Mouse (Mus musculus): Measurements from ENCODE around the gene Prcd. TPM values are rescaled to one million over a fixed set of nuclear protein-coding genes. Genes with fewer than 3 reads are reported as not detected.

Prcd gene
- polyA plus RNA-seq, 1 experiment from 2014 or later = 0.63 TPM

GRCm38 (mm10) chr11:116645446-116646110 lies 7.8 kb upstream of the Prcd start:
- Histone ChIP-seq H3K27ac (replicated peaks) (no peak overlapping the region), H3K9ac (replicated peaks) (no peak overlapping the region), H3K9me3 (no peaks in the 10 kb centered on the region), H3K4me2 (replicated peaks) (no peak overlapping the region), H3K4me1 (peaks cover 14% of the 10 kb centered on the region), H3K4me3 (no peak overlapping the region), H3K27me3 (peaks cover 40% of the 10 kb centered on the region), H3K36me3 (no peaks in the 10 kb centered on the region)
- WGBS = 72% methylated on average over 8 of the region's 8 CpGs
- ATAC-seq (ENCODE audit: low FRiP score, low read depth) = no peak

GRCm38 (mm10) chr11:116646136-116646535 lies 7.2 kb upstream of the Prcd start:
- no peak overlapping the region for H3K4me2 ChIP-seq (replicated peaks)
- no peak for ATAC-seq (ENCODE audit: low FRiP score, low read depth)
- peaks cover 44% of the 10 kb centered on the region for H3K27me3 ChIP-seq
- H3K27ac ChIP-seq (replicated peaks) = no peak overlapping the region
- H3K4me1 ChIP-seq = peaks cover 14% of the 10 kb centered on the region
- no peaks in the 10 kb centered on the region for H3K36me3 ChIP-seq
- no peak overlapping the region for H3K4me3 ChIP-seq
- WGBS = 70% methylated on average over 11 of the region's 11 CpGs
- no peak overlapping the region for H3K9ac ChIP-seq (replicated peaks)
- no peaks in the 10 kb centered on the region for H3K9me3 ChIP-seq

GRCm38 (mm10) chr11:116646771-116647170 lies 6.6 kb upstream of the Prcd start:
- no peak overlapping the region for H3K4me3 ChIP-seq
- no peak overlapping the region for H3K27ac ChIP-seq (replicated peaks)
- no peak for ATAC-seq (ENCODE audit: low FRiP score, low read depth)
- peaks cover 51% of the 10 kb centered on the region for H3K27me3 ChIP-seq
- H3K4me2 ChIP-seq (replicated peaks) = no peak overlapping the region
- no peak overlapping the region for H3K9ac ChIP-seq (replicated peaks)
- no peaks in the 10 kb centered on the region for H3K9me3 ChIP-seq
- peaks cover 14% of the 10 kb centered on the region for H3K4me1 ChIP-seq
- 87% methylated on average over 7 of the region's 7 CpGs for WGBS
- no peaks in the 10 kb centered on the region for H3K36me3 ChIP-seq

GRCm38 (mm10) chr11:116647340-116647991 lies 5.9 kb upstream of the Prcd start:
- H3K4me3 ChIP-seq = no peak overlapping the region
- no peak overlapping the region for H3K27ac ChIP-seq (replicated peaks)
- H3K4me1 ChIP-seq = peaks cover 14% of the 10 kb centered on the region
- H3K9ac ChIP-seq (replicated peaks) = no peak overlapping the region
- H3K9me3 ChIP-seq = no peaks in the 10 kb centered on the region
- no peaks in the 10 kb centered on the region for H3K36me3 ChIP-seq
- WGBS = 61% methylated on average over 10 of the region's 11 CpGs
- H3K27me3 ChIP-seq = peaks cover 57% of the 10 kb centered on the region
- ATAC-seq (ENCODE audit: low FRiP score, low read depth) = no peak
- no peak overlapping the region for H3K4me2 ChIP-seq (replicated peaks)

- Histone ChIP-seq H3K9me3 (no peaks in the 10 kb centered on the region), H3K4me3 (no peak overlapping the region), H3K27ac (replicated peaks) (no peak overlapping the region), H3K27me3 (peaks cover 62% of the 10 kb centered on the region), H3K4me2 (replicated peaks) (no peak overlapping the region), H3K9ac (replicated peaks) (no peak overlapping the region), H3K36me3 (no peaks in the 10 kb centered on the region), H3K4me1 (peaks cover 16% of the 10 kb centered on the region)
- ATAC-seq (ENCODE audit: low FRiP score, low read depth) = no peak
- 59% methylated on average over 18 of the region's 18 CpGs for WGBS
These were observed 5.0 kb upstream of the Prcd start for GRCm38 (mm10) chr11:116648213-116648921.

GRCm38 (mm10) chr11:116648976-116649375 lies 4.4 kb upstream of the Prcd start:
- WGBS = 71% methylated on average over 10 of the region's 10 CpGs
- no peak overlapping the region for H3K27ac ChIP-seq (replicated peaks)
- H3K27me3 ChIP-seq = peaks cover 69% of the 10 kb centered on the region

GRCm38 (mm10) chr11:116649711-116650337 lies 3.5 kb upstream of the Prcd start:
- no peak for ATAC-seq (ENCODE audit: low FRiP score, low read depth)
- Histone ChIP-seq H3K9me3 (no peaks in the 10 kb centered on the region), H3K4me3 (no peak overlapping the region), H3K36me3 (no peaks in the 10 kb centered on the region), H3K27me3 (peaks cover 71% of the 10 kb centered on the region), H3K9ac (replicated peaks) (no peak overlapping the region), H3K4me2 (replicated peaks) (no peak overlapping the region), H3K27ac (replicated peaks) (no peak overlapping the region), H3K4me1 (peaks cover 14% of the 10 kb centered on the region)
- WGBS = 91% methylated on average over 13 of the region's 13 CpGs

More at GRCm38 (mm10) chr11:116648976-116649375, 4.4 kb upstream of the Prcd start:
- H3K4me2 ChIP-seq (replicated peaks) = no peak overlapping the region
- no peak overlapping the region for H3K9ac ChIP-seq (replicated peaks)
- peaks cover 16% of the 10 kb centered on the region for H3K4me1 ChIP-seq
- H3K9me3 ChIP-seq = no peaks in the 10 kb centered on the region
- no peaks in the 10 kb centered on the region for H3K36me3 ChIP-seq
- no peak overlapping the region for H3K4me3 ChIP-seq
- ATAC-seq (ENCODE audit: low FRiP score, low read depth) = no peak

GRCm38 (mm10) chr11:116650811-116651210 lies 2.5 kb upstream of the Prcd start:
- Histone ChIP-seq H3K27me3 (peaks cover 74% of the 10 kb centered on the region), H3K9me3 (no peaks in the 10 kb centered on the region), H3K4me3 (no peak overlapping the region), H3K36me3 (no peaks in the 10 kb centered on the region), H3K27ac (replicated peaks) (no peak overlapping the region), H3K4me1 (peaks cover 14% of the 10 kb centered on the region), H3K9ac (replicated peaks) (no peak overlapping the region), H3K4me2 (replicated peaks) (no peak overlapping the region)
- WGBS = 88% methylated on average over 8 of the region's 8 CpGs
- no peak for ATAC-seq (ENCODE audit: low FRiP score, low read depth)

- WGBS = 87% methylated on average over 8 of the region's 8 CpGs
- H3K27me3 ChIP-seq = peaks cover 76% of the 10 kb centered on the region
These were observed 2.0 kb upstream of the Prcd start for GRCm38 (mm10) chr11:116651339-116651738.

GRCm38 (mm10) chr11:116652330-116653098 lies 820 bp upstream of the Prcd start:
- H3K9ac ChIP-seq (replicated peaks) = no peak overlapping the region
- peaks cover 22% of the 10 kb centered on the region for H3K4me1 ChIP-seq
- H3K9me3 ChIP-seq = no peaks in the 10 kb centered on the region
- 62% methylated on average over 25 of the region's 25 CpGs for WGBS
- peak overlapping the region; percentile 82; the same call in 1 of the 2 replicates for H3K4me2 ChIP-seq (replicated peaks)
- no peak for ATAC-seq (ENCODE audit: low FRiP score, low read depth)
- H3K27me3 ChIP-seq = peaks cover 77% of the 10 kb centered on the region
- no peak overlapping the region for H3K4me3 ChIP-seq
- H3K36me3 ChIP-seq = no peaks in the 10 kb centered on the region
- no peak overlapping the region for H3K27ac ChIP-seq (replicated peaks)

More at GRCm38 (mm10) chr11:116651339-116651738, 2.0 kb upstream of the Prcd start:
- Histone ChIP-seq H3K4me2 (replicated peaks) (no peak overlapping the region), H3K36me3 (no peaks in the 10 kb centered on the region), H3K4me1 (peaks cover 14% of the 10 kb centered on the region), H3K9me3 (no peaks in the 10 kb centered on the region), H3K9ac (replicated peaks) (no peak overlapping the region), H3K27ac (replicated peaks) (no peak overlapping the region), H3K4me3 (no peak overlapping the region)
- no peak for ATAC-seq (ENCODE audit: low FRiP score, low read depth)

- Histone ChIP-seq H3K36me3 (no peaks in the 10 kb centered on the region), H3K27ac (replicated peaks) (no peak overlapping the region), H3K4me3 (peak overlapping the region; percentile 49), H3K9me3 (no peaks in the 10 kb centered on the region), H3K9ac (replicated peaks) (peak overlapping the region; percentile 71), H3K4me1 (peaks cover 32% of the 10 kb centered on the region), H3K27me3 (peaks cover 71% of the 10 kb centered on the region), H3K4me2 (replicated peaks) (peak overlapping the region; percentile 82)
- no peak for ATAC-seq (ENCODE audit: low FRiP score, low read depth)
- under 1% methylated on average over 46 of the region's 47 CpGs for WGBS
These were observed 431 bp downstream of the Prcd start for GRCm38 (mm10) chr11:116653709-116654221.

Measured in midbrain, embryonic 12.5 days (tissue).